Mouse (Mus musculus) layer of hippocampus, postnatal 25 days (tissue): ENCODE data around the gene Kcnip1. TPM values are rescaled to one million over a fixed set of nuclear protein-coding genes. Genes with fewer than 3 reads are reported as not detected.

Experiments
- DNase-seq, 2 experiments: peaks; one replicate each; pipeline ENCODE4 v3.0.0; 2022; ENCODE audit warnings: mixed read lengths in 2 of 2, low spot score in 1 of 2; ENCODE audit errors: extremely low spot score in 1 of 2
- total RNA-seq, 2 experiments: library from RNA; stranded (reverse); gene quantifications; 2 replicates each; pipeline ENCODE4 v1.2.3; 2021

Kcnip1 gene
- total RNA-seq, 2 experiments from 2014 or later: 23.0 to 24.2 TPM

GRCm38 (mm10) chr11:33912151-33912571 is 80.8 kb downstream of the Kcnip1 start:
- DNase-seq: no peak

GRCm38 (mm10) chr11:33910982-33911381 is 82.0 kb downstream of the Kcnip1 start:
- DNase-seq: no peak

- no peak for DNase-seq
Observed at GRCm38 (mm10) chr11:33908360-33909175, 84.4 kb downstream of the Kcnip1 start.

GRCm38 (mm10) chr11:33903494-33903893 is 89.5 kb downstream of the Kcnip1 start:
- DNase-seq: no peak

GRCm38 (mm10) chr11:33902377-33902776 is 90.6 kb downstream of the Kcnip1 start:
- no peak for DNase-seq

GRCm38 (mm10) chr11:33901783-33902182 is 91.2 kb downstream of the Kcnip1 start:
- DNase-seq: no peak

GRCm38 (mm10) chr11:33891084-33891483 is 101.9 kb downstream of the Kcnip1 start:
- DNase-seq: no peak

- DNase-seq: no peak
Observed at GRCm38 (mm10) chr11:33890382-33890781, 102.6 kb downstream of the Kcnip1 start.

- DNase-seq: no peak
Observed at GRCm38 (mm10) chr11:33887660-33888059, 105.3 kb downstream of the Kcnip1 start.

GRCm38 (mm10) chr11:33885981-33886380 is 107.0 kb downstream of the Kcnip1 start:
- DNase-seq: no peak

- DNase-seq: no peak
Observed at GRCm38 (mm10) chr11:33882731-33883328, 110.1 kb downstream of the Kcnip1 start.

- no peak for DNase-seq
Observed at GRCm38 (mm10) chr11:33874925-33875324, 118.0 kb downstream of the Kcnip1 start.

GRCm38 (mm10) chr11:33873071-33873781 is 119.7 kb downstream of the Kcnip1 start:
- no peak for DNase-seq

- no peak for DNase-seq
Observed at GRCm38 (mm10) chr11:33872716-33873048, 120.3 kb downstream of the Kcnip1 start.

GRCm38 (mm10) chr11:33871998-33872715 is 120.8 kb downstream of the Kcnip1 start:
- no peak for DNase-seq

- DNase-seq: no peak
Observed at GRCm38 (mm10) chr11:33870246-33870645, 122.7 kb downstream of the Kcnip1 start.

GRCm38 (mm10) chr11:33869559-33869958 is 123.4 kb downstream of the Kcnip1 start:
- no peak for DNase-seq

- DNase-seq: no peak
Observed at GRCm38 (mm10) chr11:33866775-33867174, 126.2 kb downstream of the Kcnip1 start.

- DNase-seq: no peak
Observed at GRCm38 (mm10) chr11:33864245-33864644, 128.7 kb downstream of the Kcnip1 start.

- DNase-seq: no peak
Observed at GRCm38 (mm10) chr11:33861823-33862222, 131.1 kb downstream of the Kcnip1 start.
